Mouse (Mus musculus) ES-Bruce4 (cell line): ENCODE measurements around the gene Esp15. TPM values are rescaled to one million over a fixed set of nuclear protein-coding genes. Genes with fewer than 3 reads are reported as not detected.
"Not testable (repeated sequence)": the region's sequence is repeated elsewhere in the genome, so short reads cannot be mapped to it uniquely, and the experiment has no call there.

Experiments
- H3K27ac ChIP-seq: 2 replicates; pipeline ENCODE4 v1.5.1; 2012; ENCODE audit warnings: low read length, inconsistent platforms; ENCODE audit not compliant: insufficient read depth
- H3K27me3 ChIP-seq: 2 replicates; pipeline ENCODE4 v1.6.1; 2012; ENCODE audit warnings: mild to moderate bottlenecking, low read length, inconsistent platforms; ENCODE audit not compliant: control insufficient read depth, poor library complexity, insufficient read depth, severe bottlenecking
- H3K36me3 ChIP-seq: 2 replicates; pipeline ENCODE4 v1.6.1; 2012; ENCODE audit warnings: inconsistent platforms, mild to moderate bottlenecking, low read length, moderate library complexity; ENCODE audit not compliant: control insufficient read depth, poor library complexity, insufficient read depth, severe bottlenecking
- H3K4me1 ChIP-seq: one replicate; pipeline ENCODE4 v1.8.1; 2011; ENCODE audit warnings: low read length; ENCODE audit not compliant: control insufficient read depth, insufficient read depth
- H3K4me3 ChIP-seq: 2 replicates; pipeline ENCODE4 v1.5.1; 2011; ENCODE audit warnings: low read depth, mild to moderate bottlenecking, low read length
- H3K9ac ChIP-seq: 2 replicates; pipeline ENCODE4 v1.6.1; 2012; ENCODE audit warnings: low read depth, mild to moderate bottlenecking, inconsistent platforms; ENCODE audit not compliant: poor library complexity, severe bottlenecking
- H3K9me3 ChIP-seq: replicated peaks from 2 replicates; pipeline ENCODE4 v1.6.1; 2012; ENCODE audit warnings: mild to moderate bottlenecking, low read length, inconsistent platforms; ENCODE audit not compliant: control insufficient read depth, poor library complexity, insufficient read depth, severe bottlenecking
- CTCF ChIP-seq: IDR thresholded peaks from one replicate; pipeline ENCODE4 v1.8.1; 2011; ENCODE audit warnings: low read depth, low read length
- EP300 ChIP-seq: IDR thresholded peaks from 2 replicates; pipeline ENCODE4 v1.6.1; 2011; ENCODE audit warnings: low read depth, low read length; ENCODE audit not compliant: insufficient read depth
- POLR2A ChIP-seq: IDR thresholded peaks from one replicate; pipeline ENCODE4 v1.8.1; 2011; ENCODE audit warnings: low read length; ENCODE audit not compliant: insufficient read depth
- polyA plus RNA-seq: library from polyadenylated mRNA; stranded (reverse); fragments of >200 nt; gene quantifications from 2 replicates; pipeline ENCODE4 v1.2.4, GENCODE M21; 2011; ENCODE audit warnings: low read depth; ENCODE audit not compliant: missing spikeins, insufficient read depth, insufficient read length

Esp15 gene
- polyA plus RNA-seq: not detected in 2 replicates

GRCm38 (mm10) chr17:39640654-39641053 lies at the start of gene Esp15:
Gene Esp15 (plus strand): TSS chr17:39640954.
- H3K9ac ChIP-seq: not testable (repeated sequence)

GRCm38 (mm10) chr17:39591550-39591949 lies 49.2 kb upstream of the Esp15 start:
- no peaks in the 10 kb centered on the region for H3K36me3 ChIP-seq
- H3K9me3 ChIP-seq: no peaks in the 10 kb centered on the region; the same call in none of the 2 replicates
- no peaks in the 10 kb centered on the region for H3K4me1 ChIP-seq
- H3K4me3 ChIP-seq: no peak overlapping the region
- no peak overlapping the region for H3K27ac ChIP-seq
- no peaks in the 10 kb centered on the region for H3K27me3 ChIP-seq
- TF ChIP-seq EP300 (no peak), CTCF (no peak), POLR2A (no peak)
- H3K9ac ChIP-seq: no peak overlapping the region

More at GRCm38 (mm10) chr17:39640654-39641053, at the start of gene Esp15:
- H3K9me3 ChIP-seq, H3K4me3 ChIP-seq, H3K27me3 ChIP-seq, H3K27ac ChIP-seq, H3K36me3 ChIP-seq, H3K4me1 ChIP-seq: not testable (repeated sequence)

Other genes with a start within 250 kb of the Esp15 start
- not detected in 2 replicates for gene Esp18, start 234.6 kb upstream of the Esp15 start, polyA plus RNA-seq
- not detected in 2 replicates for gene Esp16, start 104.8 kb upstream of the Esp15 start, polyA plus RNA-seq